Mouse (Mus musculus) thymus, postnatal 0 days (tissue): ENCODE measurements around the gene Scnm1. TPM values are rescaled to one million over a fixed set of nuclear protein-coding genes. Genes with fewer than 3 reads are reported as not detected.
A peak's percentile ranks its signal among the peaks of the same experiment; 100 is the strongest.

Source experiments
- DNase-seq: peaks from one replicate; pipeline ENCODE4 v3.0.0-alpha.2; 2015; ENCODE audit warnings: low spot score
- polyA plus RNA-seq: library from polyadenylated mRNA; unstranded; fragments of >200 nt; fragmentation: Nextera tagmentation; extraction: Ambion mirVana; gene quantifications from 2 replicates; pipeline ENCODE4 v1.2.1, GENCODE M21; 2015

The Scnm1 gene
- 77.4 and 81.3 TPM in 2 replicates for polyA plus RNA-seq

- DNase-seq: peak; percentile 96
These were observed at the start of gene Scnm1, which contains the start of gene Lysmd1 for GRCm38 (mm10) chr3:95133680-95134101. TSS of gene Scnm1 (minus strand) at chr3:95134011. TSS of gene Lysmd1 (plus strand) at chr3:95134088.

- no peak for DNase-seq
These were observed 48.0 kb upstream of the Scnm1 start for GRCm38 (mm10) chr3:95181841-95182240.

- DNase-seq: no peak
These were observed 46.1 kb upstream of the Scnm1 start for GRCm38 (mm10) chr3:95179890-95180289.

GRCm38 (mm10) chr3:95178948-95179347 is 45.1 kb upstream of the Scnm1 start:
- DNase-seq: no peak

- no peak for DNase-seq
These were observed 43.8 kb upstream of the Scnm1 start for GRCm38 (mm10) chr3:95177583-95177982.

- no peak for DNase-seq
These were observed 42.7 kb upstream of the Scnm1 start for GRCm38 (mm10) chr3:95176500-95176899.

GRCm38 (mm10) chr3:95174011-95174592 is 40.3 kb upstream of the Scnm1 start:
- peak; percentile 82 for DNase-seq

- DNase-seq: no peak
These were observed 39.6 kb upstream of the Scnm1 start for GRCm38 (mm10) chr3:95173256-95173949.

- no peak for DNase-seq
These were observed 38.9 kb upstream of the Scnm1 start for GRCm38 (mm10) chr3:95172526-95173255.

GRCm38 (mm10) chr3:95171105-95171504 is 37.3 kb upstream of the Scnm1 start:
- no peak for DNase-seq

- no peak for DNase-seq
These were observed 36.2 kb upstream of the Scnm1 start for GRCm38 (mm10) chr3:95169996-95170395.

GRCm38 (mm10) chr3:95164840-95165239 is 31.0 kb upstream of the Scnm1 start:
- no peak for DNase-seq

GRCm38 (mm10) chr3:95164256-95164550 is 30.4 kb upstream of the Scnm1 start:
- DNase-seq: no peak

GRCm38 (mm10) chr3:95163419-95164255 is 29.8 kb upstream of the Scnm1 start:
- no peak for DNase-seq

GRCm38 (mm10) chr3:95162345-95162628 is 28.5 kb upstream of the Scnm1 start:
- DNase-seq: no peak

- no peak for DNase-seq
These were observed 28.0 kb upstream of the Scnm1 start for GRCm38 (mm10) chr3:95161618-95162344.

- DNase-seq: no peak
These were observed 27.3 kb upstream of the Scnm1 start for GRCm38 (mm10) chr3:95161041-95161551.

- DNase-seq: peak; percentile 89
These were observed 26.5 kb upstream of the Scnm1 start, which contains the start of gene Sema6c for GRCm38 (mm10) chr3:95159987-95160963. TSS of gene Sema6c (plus strand) at chr3:95160457.

GRCm38 (mm10) chr3:95159511-95159986 is 25.7 kb upstream of the Scnm1 start:
- no peak for DNase-seq
